Mouse (Mus musculus) G1E (cell line): ENCODE results near the gene Il34.

Experiments
- CTCF ChIP-seq: IDR thresholded peaks from 2 replicates; pipeline ENCODE4 v1.5.1; 2012; ENCODE audit warnings: low read depth, low read length, inconsistent platforms, mixed read lengths
- GATA2 ChIP-seq: IDR thresholded peaks from 2 replicates; pipeline ENCODE4 v1.6.1; 2012; ENCODE audit warnings: low read depth, low read length, inconsistent platforms, borderline replicate concordance
- POLR2AphosphoS5 ChIP-seq: IDR thresholded peaks from 2 replicates; pipeline ENCODE4 v1.6.1; 2012; ENCODE audit warnings: low read depth, low read length, inconsistent platforms; ENCODE audit not compliant: insufficient replicate concordance

DNA sequence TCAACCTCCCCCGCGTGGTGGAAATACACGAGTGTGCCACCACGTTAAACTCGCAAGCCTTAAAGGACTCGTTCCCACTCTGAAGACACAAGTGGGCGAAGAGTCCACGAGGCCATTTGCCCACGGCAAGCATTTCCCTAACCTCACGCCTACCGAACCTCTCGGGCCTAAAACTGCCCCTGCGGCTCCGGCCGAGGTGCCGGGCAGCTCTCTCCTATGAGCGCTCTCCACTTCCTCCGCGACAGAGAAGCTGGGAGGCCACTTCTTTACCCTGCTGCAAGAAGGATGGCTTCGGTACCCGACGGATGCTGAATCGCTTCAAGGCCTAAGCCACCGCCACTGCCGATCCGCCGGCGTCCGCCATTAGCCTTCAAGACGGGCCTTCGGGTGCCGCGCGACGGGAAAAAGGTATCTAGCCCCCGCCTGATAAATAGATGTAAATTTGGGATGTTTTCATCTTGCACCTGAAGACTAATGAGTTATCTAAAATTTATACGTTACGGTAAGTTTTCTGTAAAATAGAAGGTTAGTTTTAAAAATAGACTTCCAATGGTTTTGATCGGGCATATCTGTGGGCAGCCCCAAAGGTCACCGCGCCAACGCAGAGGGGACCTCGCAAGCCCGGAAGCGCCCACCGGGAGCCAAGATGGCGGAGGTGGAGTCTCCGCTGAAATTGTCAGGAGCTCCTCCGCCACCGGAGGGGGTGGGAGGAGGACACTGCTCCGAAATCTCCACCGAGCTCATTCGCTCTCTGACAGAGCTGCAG, 40.9 kb upstream of the Il34 start, which contains the start of the genes Cog4 and Sf3b3:
- TF ChIP-seq CTCF = no peak
- no peak for TF ChIP-seq POLR2AphosphoS5
- TF ChIP-seq GATA2 = no peak
